Mouse (Mus musculus) lung, embryonic 15.5 days (tissue): Measurements from ENCODE around the gene Cdh5. TPM values are rescaled to one million over a fixed set of nuclear protein-coding genes. Genes with fewer than 3 reads are reported as not detected.

Experiments used
- ATAC-seq: fragments of 200-750 bp; cut with Nextera tagmentation; 2 replicates; pipeline ENCODE4 v1.8.0; 2017; ENCODE audit warnings: moderate number of reproducible peaks, borderline replicate concordance; ENCODE audit not compliant: low FRiP score, low TSS enrichment; ENCODE audit errors: extremely low read depth
- H3K27ac ChIP-seq: fragments of 300-500 bp; sonication (generic); 2 replicates; pipeline ENCODE4 v1.5.1; 2015; ENCODE audit warnings: moderate library complexity, mild to moderate bottlenecking, inconsistent platforms
- H3K27me3 ChIP-seq: fragments of 300-500 bp; sonication (generic); 2 replicates; pipeline ENCODE4 v1.6.1; 2015; ENCODE audit warnings: inconsistent platforms
- H3K36me3 ChIP-seq: fragments of 300-500 bp; sonication (generic); 2 replicates; pipeline ENCODE4 v1.6.1; 2015; ENCODE audit warnings: inconsistent platforms
- H3K4me1 ChIP-seq: fragments of 300-500 bp; sonication (generic); 2 replicates; pipeline ENCODE4 v1.6.1; 2015; ENCODE audit warnings: inconsistent platforms
- H3K4me2 ChIP-seq: fragments of 300-500 bp; sonication (generic); 2 replicates; pipeline ENCODE4 v1.6.1; 2015; ENCODE audit warnings: inconsistent platforms, mild to moderate bottlenecking, moderate library complexity
- H3K4me3 ChIP-seq: fragments of 300-500 bp; sonication (generic); 2 replicates; pipeline ENCODE4 v1.5.1; 2015; ENCODE audit warnings: mild to moderate bottlenecking, inconsistent platforms
- H3K9ac ChIP-seq: fragments of 300-500 bp; sonication (generic); 2 replicates; pipeline ENCODE4 v1.6.1; 2015; ENCODE audit warnings: inconsistent platforms
- H3K9me3 ChIP-seq: fragments of 300-500 bp; sonication (generic); 2 replicates; pipeline ENCODE4 v1.6.1; 2016; ENCODE audit warnings: inconsistent platforms
- WGBS: fragments of 180-500 bp; shearing (Covaris S2); methylation state at CpG from one replicate; pipeline ENCODE4 v1.1.7; 2015; 5-methylcytosine and 5-hydroxymethylcytosine counted together
- polyA plus RNA-seq: library from polyadenylated mRNA; unstranded; fragments of >200 nt; fragmentation: Nextera tagmentation; extraction: Ambion mirVana; gene quantifications from 2 replicates; pipeline ENCODE4 v1.2.1, GENCODE M21; 2015

Cdh5 gene
- polyA plus RNA-seq, 1 experiment from 2014 or later, result 74.7 TPM

GRCm38 (mm10) chr8:104145981-104146689 is 44.7 kb downstream of the Cdh5 start:
- no peaks in the 10 kb centered on the region for H3K4me1 ChIP-seq
- no peaks in the 10 kb centered on the region for H3K9me3 ChIP-seq
- no peak overlapping the region for H3K9ac ChIP-seq
- no peak overlapping the region for H3K4me2 ChIP-seq
- H3K4me3 ChIP-seq, result no peak overlapping the region
- no peak for ATAC-seq
- no peak overlapping the region for H3K27ac ChIP-seq
- 34% methylated on average over 15 of the region's 15 CpGs for WGBS
- no peaks in the 10 kb centered on the region for H3K27me3 ChIP-seq
- no peaks in the 10 kb centered on the region for H3K36me3 ChIP-seq

GRCm38 (mm10) chr8:104146717-104147494 is 45.5 kb downstream of the Cdh5 start:
- H3K4me2 ChIP-seq, result no peak overlapping the region
- no peak overlapping the region for H3K27ac ChIP-seq
- H3K9me3 ChIP-seq, result no peaks in the 10 kb centered on the region
- H3K4me3 ChIP-seq, result no peak overlapping the region
- H3K27me3 ChIP-seq, result no peaks in the 10 kb centered on the region
- WGBS, result 77% methylated on average over 15 of the region's 15 CpGs
- no peaks in the 10 kb centered on the region for H3K36me3 ChIP-seq
- H3K4me1 ChIP-seq, result no peaks in the 10 kb centered on the region
- H3K9ac ChIP-seq, result no peak overlapping the region
- no peak for ATAC-seq

GRCm38 (mm10) chr8:104147947-104148346 is 46.5 kb downstream of the Cdh5 start:
- H3K4me1 ChIP-seq, result no peaks in the 10 kb centered on the region
- H3K27me3 ChIP-seq, result no peaks in the 10 kb centered on the region
- no peak overlapping the region for H3K4me3 ChIP-seq
- H3K36me3 ChIP-seq, result no peaks in the 10 kb centered on the region
- H3K27ac ChIP-seq, result no peak overlapping the region
- no peaks in the 10 kb centered on the region for H3K9me3 ChIP-seq
- WGBS, result 88% methylated on average over 2 of the region's 2 CpGs
- H3K9ac ChIP-seq, result no peak overlapping the region
- peak; percentile 39; the same call in 1 of the 2 replicates for ATAC-seq
- H3K4me2 ChIP-seq, result no peak overlapping the region

- H3K9ac ChIP-seq, result no peak overlapping the region
- H3K36me3 ChIP-seq, result no peaks in the 10 kb centered on the region
- H3K4me2 ChIP-seq, result no peak overlapping the region
- 68% methylated on average over 5 of the region's 5 CpGs for WGBS
- no peak overlapping the region for H3K4me3 ChIP-seq
- H3K9me3 ChIP-seq, result no peaks in the 10 kb centered on the region
- H3K27me3 ChIP-seq, result no peaks in the 10 kb centered on the region
- no peak overlapping the region for H3K27ac ChIP-seq
- H3K4me1 ChIP-seq, result no peaks in the 10 kb centered on the region
- no peak for ATAC-seq
These were observed 59.3 kb downstream of the Cdh5 start for GRCm38 (mm10) chr8:104160731-104161130.

- peaks cover 56% of the 10 kb centered on the region for H3K27me3 ChIP-seq
- H3K4me2 ChIP-seq, result no peak overlapping the region
- ATAC-seq, result no peak
- H3K9ac ChIP-seq, result no peak overlapping the region
- no peaks in the 10 kb centered on the region for H3K36me3 ChIP-seq
- H3K4me3 ChIP-seq, result no peak overlapping the region
- H3K27ac ChIP-seq, result no peak overlapping the region
- no peaks in the 10 kb centered on the region for H3K9me3 ChIP-seq
- WGBS, result 69% methylated on average over 3 of the region's 3 CpGs
- peaks cover 4% of the 10 kb centered on the region; the same call in 1 of the 2 replicates for H3K4me1 ChIP-seq
These were observed 68.0 kb downstream of the Cdh5 start for GRCm38 (mm10) chr8:104169461-104169860.

- Histone ChIP-seq H3K9ac (peak within 1 kb of the TSS; percentile 50), H3K27me3 (peaks cover 57% of the 10 kb centered on the region), H3K27ac (no peak within 1 kb of the TSS), H3K4me1 (peaks cover 4% of the 10 kb centered on the region; the same call in 1 of the 2 replicates), H3K36me3 (no peaks in the 10 kb centered on the region), H3K4me3 (peak within 1 kb of the TSS; percentile 56), H3K4me2 (peak within 1 kb of the TSS; percentile 98), H3K9me3 (no peaks in the 10 kb centered on the region)
- WGBS, result 1% methylated on average over 86 of the region's 87 CpGs
- peak; percentile 83 for ATAC-seq
These were observed 69.0 kb downstream of the Cdh5 start, which contains the start of gene Bean1 for GRCm38 (mm10) chr8:104170118-104171049. Bean1 (plus strand) TSS chr8:104170442.

GRCm38 (mm10) chr8:104171050-104171620 is 69.7 kb downstream of the Cdh5 start:
- Histone ChIP-seq H3K36me3 (no peaks in the 10 kb centered on the region), H3K9me3 (no peaks in the 10 kb centered on the region), H3K27ac (no peak overlapping the region), H3K4me1 (peaks cover 4% of the 10 kb centered on the region; the same call in 1 of the 2 replicates), H3K4me3 (peak overlapping the region; percentile 56), H3K27me3 (peaks cover 57% of the 10 kb centered on the region), H3K9ac (peak overlapping the region; percentile 50), H3K4me2 (peak overlapping the region; percentile 98)
- 3% methylated on average over 32 of the region's 32 CpGs for WGBS
- ATAC-seq, result 0 out of 2 replicates have a peak, but pooled peaks have one; percentile 29

GRCm38 (mm10) chr8:104172420-104172819 is 71.0 kb downstream of the Cdh5 start:
- Histone ChIP-seq H3K27me3 (peaks cover 57% of the 10 kb centered on the region), H3K9ac (no peak overlapping the region), H3K4me2 (no peak overlapping the region), H3K4me3 (no peak overlapping the region), H3K27ac (no peak overlapping the region), H3K36me3 (no peaks in the 10 kb centered on the region), H3K9me3 (no peaks in the 10 kb centered on the region), H3K4me1 (peaks cover 4% of the 10 kb centered on the region; the same call in 1 of the 2 replicates)
- ATAC-seq, result no peak
- 86% methylated on average over 6 of the region's 6 CpGs for WGBS

GRCm38 (mm10) chr8:104175848-104176527 is 74.6 kb downstream of the Cdh5 start:
- ATAC-seq, result no peak
- Histone ChIP-seq H3K27ac (no peak overlapping the region), H3K36me3 (no peaks in the 10 kb centered on the region), H3K27me3 (peaks cover 36% of the 10 kb centered on the region), H3K9ac (no peak overlapping the region), H3K4me1 (peaks cover 2% of the 10 kb centered on the region; the same call in 1 of the 2 replicates), H3K9me3 (no peaks in the 10 kb centered on the region), H3K4me2 (no peak overlapping the region), H3K4me3 (no peak overlapping the region)
- 48% methylated on average over 8 of the region's 8 CpGs for WGBS

- H3K36me3 ChIP-seq, result no peaks in the 10 kb centered on the region
- WGBS, result 77% methylated on average over 4 of the region's 4 CpGs
- H3K4me2 ChIP-seq, result no peak overlapping the region
- H3K4me3 ChIP-seq, result no peak overlapping the region
- no peak overlapping the region for H3K9ac ChIP-seq
- no peak for ATAC-seq
- H3K27ac ChIP-seq, result no peak overlapping the region
- peaks cover 25% of the 10 kb centered on the region for H3K27me3 ChIP-seq
- no peaks in the 10 kb centered on the region for H3K9me3 ChIP-seq
- H3K4me1 ChIP-seq, result no peaks in the 10 kb centered on the region
These were observed 75.6 kb downstream of the Cdh5 start for GRCm38 (mm10) chr8:104177054-104177453.

GRCm38 (mm10) chr8:104184905-104185304 is 83.5 kb downstream of the Cdh5 start:
- no peak overlapping the region for H3K9ac ChIP-seq
- peak; percentile 58; the same call in 1 of the 2 replicates for ATAC-seq
- WGBS, result 39% methylated on average over 6 of the region's 6 CpGs
- no peaks in the 10 kb centered on the region for H3K27me3 ChIP-seq
- H3K27ac ChIP-seq, result no peak overlapping the region
- H3K4me3 ChIP-seq, result no peak overlapping the region
- no peaks in the 10 kb centered on the region for H3K9me3 ChIP-seq
- H3K4me1 ChIP-seq, result no peaks in the 10 kb centered on the region
- H3K4me2 ChIP-seq, result no peak overlapping the region
- no peaks in the 10 kb centered on the region for H3K36me3 ChIP-seq
